Comparison of ENCODE assay signal across 11 mouse cellular contexts in the genomic region with DNA sequence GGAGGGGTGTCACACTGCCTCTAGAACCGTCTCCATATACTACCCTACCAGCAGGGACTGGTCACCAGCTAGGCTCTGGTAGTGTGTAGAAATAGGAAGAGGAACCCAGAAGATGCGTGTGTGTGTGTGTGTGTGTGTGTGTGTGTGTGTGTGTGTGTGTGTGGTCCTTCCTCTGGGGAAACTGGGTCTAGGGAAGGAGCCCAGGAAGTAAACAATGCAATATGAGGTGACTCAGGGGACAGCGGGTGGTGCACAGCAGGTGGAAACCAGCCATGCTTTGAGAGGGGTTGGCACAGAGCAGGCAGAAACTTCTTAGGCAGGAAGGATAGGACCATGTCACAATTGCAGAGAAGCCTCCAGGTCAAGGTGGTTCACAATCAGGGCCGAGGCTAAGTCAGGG. TPM values are rescaled to one million over a fixed set of nuclear protein-coding genes. Genes with fewer than 3 reads are reported as not detected.
DNase-seq lines count a peak whose midpoint lies in the region; ATAC-seq lines count a peak whose summit lies in the region.
"Had no signal": no experiment of that assay in that cellular context is flagged by ENCODE, and none has a peak within 500 bp of the region (broad histone marks: within the 10 kb centered on the region; RNA-seq: fewer than 3 reads in every experiment).

No protein-coding gene starts in this region.

- no peaks in the 10 kb centered on the region for H3K9me3 ChIP-seq in heart, embryonic 11.5 days (replicated peaks; ENCODE audit: control insufficient read depth, low read length)
- no peaks in the 10 kb centered on the region for H3K9me3 ChIP-seq in forebrain, embryonic 16.5 days (ENCODE audit: control insufficient read depth, low read length)
- H3K9me3 ChIP-seq: midbrain, embryonic 10.5 days had no signal

- H3K9ac ChIP-seq in heart, embryonic 11.5 days (ENCODE audit: low read depth, low read length), result no peak overlapping the region
- H3K9ac ChIP-seq in forebrain, embryonic 16.5 days (replicated peaks; ENCODE audit: low read depth, low read length), result no peak overlapping the region

- no peaks in the 10 kb centered on the region for H3K4me1 ChIP-seq in heart, embryonic 11.5 days (ENCODE audit: control insufficient read depth, insufficient read depth, low read length)
- no peaks in the 10 kb centered on the region for H3K4me1 ChIP-seq in forebrain, embryonic 16.5 days (replicated peaks; ENCODE audit: control insufficient read depth, insufficient read depth, low read length)

- no peaks in the 10 kb centered on the region for H3K27me3 ChIP-seq in heart, embryonic 11.5 days (ENCODE audit: control insufficient read depth, insufficient read depth, low read length)
- H3K27me3 ChIP-seq in forebrain, embryonic 16.5 days (replicated peaks; ENCODE audit: control insufficient read depth, insufficient read depth, low read length), result no peaks in the 10 kb centered on the region

- H3K36me3 ChIP-seq in heart, embryonic 11.5 days (ENCODE audit: control insufficient read depth, insufficient read depth, low read length), result no peaks in the 10 kb centered on the region
- H3K36me3 ChIP-seq in forebrain, embryonic 16.5 days (ENCODE audit: control insufficient read depth, insufficient read depth), result no peaks in the 10 kb centered on the region
- H3K36me3 ChIP-seq: midbrain, embryonic 10.5 days had no signal

- H3K4me3 ChIP-seq in heart, embryonic 11.5 days (ENCODE audit: low read depth, low read length), result no peak overlapping the region
- no peak overlapping the region for H3K4me3 ChIP-seq in forebrain, embryonic 16.5 days (replicated peaks; ENCODE audit: low read length)
- H3K4me3 ChIP-seq: midbrain, embryonic 10.5 days had no signal

- no peak for ATAC-seq in heart, embryonic 11.5 days (replicated peaks; ENCODE audit: insufficient number of reproducible peaks, low FRiP score, low TSS enrichment)
- peak; percentile 77 for ATAC-seq in granulocyte monocyte progenitor cell, adult 5-6 weeks (replicated peaks; ENCODE audit: poor library complexity, severe bottlenecking)
- ATAC-seq in forebrain, embryonic 16.5 days, result no peak
- ATAC-seq: hindbrain, embryonic 16.5 days had no signal

- WGBS in heart, embryonic 11.5 days (ENCODE audit: insufficient replicate concordance), result 62% methylated on average over 4 of the region's 4 CpGs
- WGBS in forebrain, embryonic 16.5 days, result 67% methylated on average over 4 of the region's 4 CpGs

- H3K27ac ChIP-seq in heart, embryonic 11.5 days (ENCODE audit: low read depth, low read length), result no peak overlapping the region
- H3K27ac ChIP-seq in forebrain, embryonic 16.5 days (ENCODE audit: low read length), result no peak overlapping the region
- H3K27ac ChIP-seq: midbrain, embryonic 10.5 days had no signal

- DNase-seq in heart, adult 11 months, result peak; percentile 95
- DNase-seq in B cell, adult 2 months, result peak; percentile 74 to 78
- DNase-seq in lung, postnatal 4 days, result peak; percentile 55 to 59
- DNase-seq in adipocyte (ENCODE audit: low spot score), result no peak
- no peak for DNase-seq in yolk sac, embryonic 10.5 days (ENCODE audit: low spot score)
- DNase-seq: thymus, adult 2 months had no signal

- no peak overlapping the region for H3K4me2 ChIP-seq in heart, embryonic 11.5 days
- no peak overlapping the region for H3K4me2 ChIP-seq in forebrain, embryonic 16.5 days (ENCODE audit: low read length)

RNA-seq across cellular contexts. Expression of a gene that starts 30.8 kb away (rescaled TPM):
- 2.1 and 2.2 TPM in 2 replicates for polyA plus RNA-seq in heart, embryonic 11.5 days (2014; fragmentation: Nextera tagmentation; extraction: Ambion mirVana)
- total RNA-seq in granulocyte monocyte progenitor cell, adult 5-6 weeks (2014; fragmentation: Nextera tagmentation), result 0.11 TPM in 1 of 2 replicates, not detected in the other
- total RNA-seq in granulocyte monocyte progenitor cell, adult 5-6 weeks (2017), result 0.10 TPM in 1 of 2 replicates, not detected in the other
- 0.39 and 0.53 TPM in 2 replicates for polyA plus RNA-seq in forebrain, embryonic 16.5 days (2015; fragmentation: Nextera tagmentation; extraction: Ambion mirVana)

Comparison
In these comparisons a context has a peak if more than half of its experiments do, and no peak if none do; other contexts are left out.
1. DNase-seq: peak in heart, adult 11 months (single experiment), B cell, adult 2 months (2 of 2) and lung, postnatal 4 days (2 of 2); none in adipocyte (single experiment) and yolk sac, embryonic 10.5 days (single experiment).